ENCODE assay signal across 21 mouse cellular contexts in genomic region chr1:118402966-118403365, GRCm38 (mm10). TPM values are rescaled to one million over a fixed set of nuclear protein-coding genes. Genes with fewer than 3 reads are reported as not detected.
DNase-seq lines count a peak whose midpoint lies in the region; ATAC-seq and TF ChIP-seq lines count a peak whose summit lies in the region.
"Had no signal": no experiment of that assay in that cellular context is flagged by ENCODE, and none has a peak within 500 bp of the region (broad histone marks: within the 10 kb centered on the region; RNA-seq: fewer than 3 reads in every experiment).

No protein-coding gene starts in this region.

- H3K27me3 ChIP-seq in heart, embryonic 15.5 days: no peaks in the 10 kb centered on the region
- H3K27me3 ChIP-seq in liver, adult 2 months (ENCODE audit: control insufficient read depth, insufficient read depth, low read length): no peaks in the 10 kb centered on the region
- no peaks in the 10 kb centered on the region for H3K27me3 ChIP-seq in liver, embryonic 11.5 days (replicated peaks; ENCODE audit: control insufficient read depth, insufficient read depth, low read length)
- H3K27me3 ChIP-seq in ES-Bruce4 (ENCODE audit: control insufficient read depth, insufficient read depth, low read length, poor library complexity, severe bottlenecking): no peaks in the 10 kb centered on the region
- H3K27me3 ChIP-seq in hindbrain, embryonic 10.5 days (ENCODE audit: insufficient read depth, poor library complexity, severe bottlenecking): no peaks in the 10 kb centered on the region
- H3K27me3 ChIP-seq: CH12.LX; embryonic facial prominence, embryonic 13.5 days; forebrain, embryonic 12.5 days; hindbrain, embryonic 15.5 days had no signal

- no peaks in the 10 kb centered on the region for H3K9me3 ChIP-seq in heart, embryonic 15.5 days (replicated peaks)
- no peaks in the 10 kb centered on the region for H3K9me3 ChIP-seq in liver, embryonic 11.5 days (ENCODE audit: control insufficient read depth, low read length)
- H3K9me3 ChIP-seq in ES-Bruce4 (replicated peaks; ENCODE audit: control insufficient read depth, insufficient read depth, low read length, poor library complexity, severe bottlenecking): no peaks in the 10 kb centered on the region
- H3K9me3 ChIP-seq in hindbrain, embryonic 10.5 days: no peaks in the 10 kb centered on the region
- H3K9me3 ChIP-seq: embryonic facial prominence, embryonic 13.5 days; forebrain, embryonic 12.5 days; G1E; heart, embryonic 10.5 days; hindbrain, embryonic 15.5 days had no signal

- peaks cover 16% of the 10 kb centered on the region for H3K4me1 ChIP-seq in heart, embryonic 15.5 days (replicated peaks)
- no peaks in the 10 kb centered on the region for H3K4me1 ChIP-seq in liver, adult 2 months (ENCODE audit: control insufficient read depth, insufficient read depth, low read length)
- H3K4me1 ChIP-seq in liver, embryonic 11.5 days (replicated peaks; ENCODE audit: control insufficient read depth, insufficient read depth, low read length): peaks cover 5% of the 10 kb centered on the region; the same call in 1 of the 2 replicates
- H3K4me1 ChIP-seq in ES-Bruce4 (ENCODE audit: control insufficient read depth, insufficient read depth, low read length): peaks cover 4% of the 10 kb centered on the region
- no peaks in the 10 kb centered on the region for H3K4me1 ChIP-seq in hindbrain, embryonic 10.5 days (replicated peaks)

- H3K9ac ChIP-seq in heart, embryonic 15.5 days: no peak overlapping the region
- no peak overlapping the region for H3K9ac ChIP-seq in liver, adult 2 months (ENCODE audit: low read depth, low read length)
- no peak overlapping the region for H3K9ac ChIP-seq in liver, embryonic 11.5 days (ENCODE audit: low read depth, low read length)
- no peak overlapping the region for H3K9ac ChIP-seq in ES-Bruce4 (ENCODE audit: low read depth, poor library complexity, severe bottlenecking)
- H3K9ac ChIP-seq: embryonic facial prominence, embryonic 13.5 days; forebrain, embryonic 12.5 days; hindbrain, embryonic 15.5 days had no signal

- TF ChIP-seq EP300 in ES-Bruce4 (IDR thresholded peaks at IDR 0.05; ENCODE audit: insufficient read depth, low read depth, low read length): no peak

- no peak for DNase-seq in heart, postnatal 4 days
- peak; percentile 69 for DNase-seq in liver, adult 2 months (ENCODE audit: extremely low read depth, low read depth, low spot score)
- no peak for DNase-seq in liver, embryonic 11.5 days (ENCODE audit: low spot score)
- DNase-seq in ZHBTc4 (ENCODE audit: low read depth, low spot score): peak; percentile 24
- no peak for DNase-seq in hindbrain, embryonic 10.5 days (ENCODE audit: low spot score)
- DNase-seq: adrenal gland, postnatal 10 days; cerebellum, adult 11-12 months; cerebellum, adult 9-10 months; cerebellum, postnatal 36 days; gastrocnemius, postnatal 25 days; heart, postnatal 14 days; kidney, adult 18-20 months had no signal

- no peak overlapping the region for H3K4me2 ChIP-seq in heart, embryonic 15.5 days
- no peak overlapping the region for H3K4me2 ChIP-seq in liver, embryonic 11.5 days
- H3K4me2 ChIP-seq: embryonic facial prominence, embryonic 13.5 days; forebrain, embryonic 12.5 days; hindbrain, embryonic 15.5 days had no signal

- ATAC-seq in heart, embryonic 15.5 days (replicated peaks; ENCODE audit: insufficient number of reproducible peaks, insufficient read depth, low FRiP score, low read depth): no peak
- no peak for ATAC-seq in liver, embryonic 11.5 days (replicated peaks; ENCODE audit: low FRiP score)
- ATAC-seq: forebrain, embryonic 16.5 days had no signal

- H3K27ac ChIP-seq in heart, embryonic 15.5 days: peak overlapping the region; percentile 47
- H3K27ac ChIP-seq in liver, adult 2 months (replicated peaks; ENCODE audit: insufficient read depth, low read depth, low read length): no peak overlapping the region
- H3K27ac ChIP-seq in liver, embryonic 11.5 days (ENCODE audit: low read depth, low read length): no peak overlapping the region
- peak overlapping the region; percentile 72 for H3K27ac ChIP-seq in ES-Bruce4 (ENCODE audit: insufficient read depth, low read length)
- no peak overlapping the region for H3K27ac ChIP-seq in hindbrain, embryonic 10.5 days
- H3K27ac ChIP-seq: embryonic facial prominence, embryonic 13.5 days; forebrain, embryonic 12.5 days; heart, embryonic 10.5 days; hindbrain, embryonic 15.5 days had no signal

- peaks cover 26% of the 10 kb centered on the region; the same call in 1 of the 2 replicates for H3K79me2 ChIP-seq in liver, adult 2 months (ENCODE audit: control insufficient read depth, insufficient read depth, low read length)

- no peaks in the 10 kb centered on the region for H3K36me3 ChIP-seq in heart, embryonic 15.5 days
- no peaks in the 10 kb centered on the region for H3K36me3 ChIP-seq in liver, adult 2 months (ENCODE audit: control insufficient read depth, insufficient read depth, low read length)
- H3K36me3 ChIP-seq in liver, embryonic 11.5 days (ENCODE audit: control insufficient read depth, insufficient read depth, low read length): no peaks in the 10 kb centered on the region
- H3K36me3 ChIP-seq in ES-Bruce4 (ENCODE audit: control insufficient read depth, insufficient read depth, low read length, poor library complexity, severe bottlenecking): no peaks in the 10 kb centered on the region
- peaks cover 51% of the 10 kb centered on the region for H3K36me3 ChIP-seq in hindbrain, embryonic 10.5 days
- H3K36me3 ChIP-seq: heart, embryonic 10.5 days; hindbrain, embryonic 15.5 days had no signal

- TF ChIP-seq POLR2A in liver, adult 2 months (IDR thresholded peaks at IDR 0.05; ENCODE audit: extremely low read depth, insufficient read depth, low read length): no peak
- no peak for TF ChIP-seq POLR2A in ES-Bruce4 (IDR thresholded peaks at IDR 0.05; ENCODE audit: insufficient read depth, low read length)

- TF ChIP-seq CTCF in liver, adult 2 months (IDR thresholded peaks at IDR 0.05; ENCODE audit: low read depth, low read length): no peak
- no peak for TF ChIP-seq CTCF in ES-Bruce4 (IDR thresholded peaks at IDR 0.05; ENCODE audit: low read depth, low read length)

- 92% methylated on average over 6 of the region's 6 CpGs for WGBS in heart, embryonic 15.5 days
- 19% methylated on average over 6 of the region's 6 CpGs for WGBS in liver, adult 2 months
- 88% methylated on average over 6 of the region's 6 CpGs for WGBS in liver, embryonic 11.5 days
- WGBS in hindbrain, embryonic 10.5 days: 82% methylated on average over 6 of the region's 6 CpGs

- H3K4me3 ChIP-seq in heart, embryonic 15.5 days: no peak overlapping the region
- no peak overlapping the region for H3K4me3 ChIP-seq in liver, adult 2 months (ENCODE audit: insufficient read depth, low read depth, low read length)
- H3K4me3 ChIP-seq in liver, embryonic 11.5 days (ENCODE audit: low read depth, low read length): no peak overlapping the region
- H3K4me3 ChIP-seq in ES-Bruce4 (ENCODE audit: low read depth, low read length): no peak overlapping the region
- no peak overlapping the region for H3K4me3 ChIP-seq in hindbrain, embryonic 10.5 days
- H3K4me3 ChIP-seq: embryonic facial prominence, embryonic 13.5 days; forebrain, embryonic 12.5 days; heart, embryonic 10.5 days; hindbrain, embryonic 15.5 days had no signal

RNA-seq across cellular contexts. Expression of gene Clasp1, which starts 14.1 kb away (rescaled TPM):
- polyA plus RNA-seq in heart, embryonic 15.5 days (2015; fragmentation: Nextera tagmentation; extraction: Ambion mirVana): 89.6 and 91.1 TPM in 2 replicates
- 100 to 1,000 TPM; 340 to 344 TPM for total RNA-seq in heart, postnatal 4 days (2021)
- total RNA-seq in liver, adult 2 months (2014; rRNA removed): 12.1 and 12.8 TPM in 2 replicates
- 4.1 and 4.4 TPM in 2 replicates for polyA plus RNA-seq in liver, adult 2 months (2012; rRNA removed)
- polyA plus RNA-seq in liver, embryonic 11.5 days (2014; fragmentation: Nextera tagmentation; extraction: Ambion mirVana): 40.6 and 41.1 TPM in 2 replicates
- 72.3 and 81.0 TPM in 2 replicates for polyA plus RNA-seq in ES-Bruce4 (2011; ENCODE audit: insufficient read depth, insufficient read length, low read depth, missing spikeins)
- polyA plus RNA-seq in hindbrain, embryonic 10.5 days (2016; fragmentation: Nextera tagmentation; extraction: Ambion mirVana): 95.3 and 97.6 TPM in 2 replicates

Comparison
In these comparisons a context has a peak if more than half of its experiments do, and no peak if none do; other contexts are left out.
1. DNase-seq: peak in liver, adult 2 months (single experiment) and ZHBTc4 (single experiment); none in heart, postnatal 4 days (single experiment), liver, embryonic 11.5 days (single experiment) and hindbrain, embryonic 10.5 days (single experiment).
2. H3K27ac ChIP-seq: peak in heart, embryonic 15.5 days (single experiment) and ES-Bruce4 (single experiment); none in liver, adult 2 months (single experiment), liver, embryonic 11.5 days (single experiment) and hindbrain, embryonic 10.5 days (single experiment).